In genomic region chr19:32495034-32495433, GRCm38 (mm10) we compare ENCODE assay signal across 22 mouse cellular contexts.
"Had no signal": no experiment of that assay in that cellular context is flagged by ENCODE, and none has a peak within 500 bp of the region (broad histone marks: within the 10 kb centered on the region; RNA-seq: fewer than 3 reads in every experiment).

No protein-coding gene starts in this region.

- H3K4me2 ChIP-seq: lung, embryonic 15.5 days; midbrain, embryonic 12.5 days; neural tube, embryonic 13.5 days; neural tube, embryonic 15.5 days had no signal

- H3K4me1 ChIP-seq: lung, embryonic 15.5 days; midbrain, embryonic 10.5 days; midbrain, embryonic 12.5 days; neural tube, embryonic 13.5 days; neural tube, embryonic 15.5 days had no signal

- H3K4me3 ChIP-seq: lung, embryonic 15.5 days; midbrain, embryonic 10.5 days; midbrain, embryonic 12.5 days; myocyte; neural tube, embryonic 13.5 days; neural tube, embryonic 15.5 days had no signal

- H3K27ac ChIP-seq: lung, embryonic 15.5 days; macrophage; midbrain, embryonic 10.5 days; midbrain, embryonic 12.5 days; neural tube, embryonic 13.5 days; neural tube, embryonic 15.5 days had no signal

- DNase-seq: liver, postnatal 0 days; lung, adult 2 months; lung, postnatal 14 days; lung, postnatal 36 days; midbrain, embryonic 14.5 days; retina, postnatal 1 day; right cerebral cortex, adult 18-20 months; right cerebral cortex, postnatal 25 days; right cerebral cortex, postnatal 4 days; spleen, adult 18-20 months; thymus, adult 18-20 months; thymus, postnatal 14 days; thymus, postnatal 36 days had no signal

- H3K27me3 ChIP-seq: lung, embryonic 15.5 days; midbrain, embryonic 12.5 days; neural tube, embryonic 13.5 days; neural tube, embryonic 15.5 days had no signal

- H3K9ac ChIP-seq: liver, postnatal 0 days; lung, embryonic 15.5 days; midbrain, embryonic 12.5 days; neural tube, embryonic 13.5 days; neural tube, embryonic 15.5 days had no signal

- ATAC-seq: liver, postnatal 0 days; lung, postnatal 0 days; midbrain, embryonic 16.5 days had no signal

- H3K9me3 ChIP-seq: lung, embryonic 15.5 days; midbrain, embryonic 10.5 days; midbrain, embryonic 12.5 days; neural tube, embryonic 13.5 days; neural tube, embryonic 15.5 days had no signal
